Mouse (Mus musculus) liver, embryonic 15.5 days (tissue): ENCODE measurements around the gene Gm16427. TPM values are rescaled to one million over a fixed set of nuclear protein-coding genes. Genes with fewer than 3 reads are reported as not detected.
"Not testable (repeated sequence)": the region's sequence is repeated elsewhere in the genome, so short reads cannot be mapped to it uniquely, and the experiment has no call there.

Source experiments
- ATAC-seq: fragments of 200-750 bp; cut with Nextera tagmentation; 2 replicates; pipeline ENCODE4 v1.8.0; 2017; ENCODE audit warnings: moderate number of reproducible peaks, mild to moderate bottlenecking, moderate library complexity; ENCODE audit not compliant: insufficient read depth
- H3K27ac ChIP-seq: fragments of 300-500 bp; sonication (generic); replicated peaks from 2 replicates; pipeline ENCODE4 v1.5.1; 2015; ENCODE audit warnings: mild to moderate bottlenecking, inconsistent platforms
- H3K27me3 ChIP-seq: fragments of 300-500 bp; sonication (generic); 2 replicates; pipeline ENCODE4 v1.6.1; 2015; ENCODE audit warnings: mild to moderate bottlenecking, inconsistent platforms
- H3K36me3 ChIP-seq: fragments of 300-500 bp; sonication (generic); replicated peaks from 2 replicates; pipeline ENCODE4 v1.6.1; 2015; ENCODE audit warnings: moderate library complexity, mild to moderate bottlenecking, inconsistent platforms
- H3K4me1 ChIP-seq: fragments of 300-500 bp; sonication (generic); replicated peaks from 2 replicates; pipeline ENCODE4 v1.6.1; 2015; ENCODE audit warnings: inconsistent platforms
- H3K4me2 ChIP-seq: fragments of 300-500 bp; sonication (generic); 2 replicates; pipeline ENCODE4 v1.6.1; 2015; ENCODE audit warnings: moderate library complexity, mild to moderate bottlenecking, inconsistent platforms
- H3K4me3 ChIP-seq: fragments of 300-500 bp; sonication (generic); replicated peaks from 2 replicates; pipeline ENCODE4 v1.5.1; 2015; ENCODE audit warnings: mild to moderate bottlenecking, inconsistent platforms
- H3K9ac ChIP-seq: fragments of 300-500 bp; sonication (generic); 2 replicates; pipeline ENCODE4 v1.6.1; 2015; ENCODE audit warnings: moderate library complexity, mild to moderate bottlenecking, inconsistent platforms
- H3K9me3 ChIP-seq: fragments of 300-500 bp; sonication (generic); replicated peaks from 2 replicates; pipeline ENCODE4 v1.6.1; 2016; ENCODE audit warnings: inconsistent platforms
- WGBS: fragments of 180-500 bp; shearing (Covaris S2); methylation state at CpG from one replicate; pipeline ENCODE4 v1.1.7; 2015; ENCODE audit warnings: mixed read lengths; ENCODE audit not compliant: insufficient replicate concordance; 5-methylcytosine and 5-hydroxymethylcytosine counted together
- polyA plus RNA-seq: library from polyadenylated mRNA; unstranded; fragments of >200 nt; fragmentation: Nextera tagmentation; extraction: Ambion mirVana; gene quantifications from 2 replicates; pipeline ENCODE4 v1.2.1, GENCODE M21; 2015

The Gm16427 gene
- polyA plus RNA-seq, result not detected in 2 replicates

GRCm38 (mm10) chr5:93540100-93540499, at the start of gene Gm16427:
Gene Gm16427 (minus strand): TSS chr5:93540200.
- H3K9me3 ChIP-seq, H3K9ac ChIP-seq, ATAC-seq, H3K27me3 ChIP-seq, H3K4me2 ChIP-seq, H3K36me3 ChIP-seq, H3K4me3 ChIP-seq, H3K4me1 ChIP-seq, H3K27ac ChIP-seq: not testable (repeated sequence)
- WGBS, result 56% methylated on average over 2 of the region's 3 CpGs

Other genes with a start within 250 kb of the Gm16427 start
- not detected in 2 replicates for gene C87414, start 131.4 kb upstream of the Gm16427 start, polyA plus RNA-seq